Comparison of ENCODE assay signal across 13 mouse cellular contexts in the genomic region with DNA sequence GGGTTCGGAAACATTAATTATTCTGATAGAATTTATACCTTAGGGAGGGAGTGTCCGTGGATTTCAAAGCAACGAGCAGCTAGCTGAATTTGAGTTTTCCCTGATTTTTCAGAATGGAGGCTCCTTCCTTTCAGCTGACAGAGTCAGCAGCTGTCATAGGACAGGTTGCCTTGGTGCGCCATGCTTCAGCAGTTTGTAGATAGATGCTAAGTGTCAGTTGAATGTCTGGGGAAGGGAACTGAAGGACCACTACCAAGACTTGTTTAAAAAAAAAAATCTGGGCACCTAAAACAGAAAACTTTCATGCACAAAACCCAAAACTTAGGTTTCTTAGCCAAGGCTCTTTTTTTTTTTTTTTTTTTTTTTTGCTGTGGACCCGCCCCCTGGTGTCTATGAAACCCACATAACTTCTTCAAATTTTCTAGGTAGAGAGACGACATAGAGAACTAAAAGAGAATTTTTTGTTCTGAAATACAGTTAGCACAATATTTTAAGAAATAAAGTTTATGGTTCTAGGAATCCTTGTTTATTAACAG. TPM values are rescaled to one million over a fixed set of nuclear protein-coding genes. Genes with fewer than 3 reads are reported as not detected.
DNase-seq lines count a peak whose midpoint lies in the region; ATAC-seq and TF ChIP-seq lines count a peak whose summit lies in the region.
"Had no signal": no experiment of that assay in that cellular context is flagged by ENCODE, and none has a peak within 500 bp of the region (broad histone marks: within the 10 kb centered on the region; RNA-seq: fewer than 3 reads in every experiment).

No protein-coding gene starts in this region.

- peak overlapping the region; percentile 39 for H3K4me2 ChIP-seq in lung, embryonic 14.5 days
- peak overlapping the region; percentile 4; the same call in 1 of the 2 replicates for H3K4me2 ChIP-seq in hindbrain, embryonic 15.5 days
- peak overlapping the region; percentile 3; the same call in 1 of the 2 replicates for H3K4me2 ChIP-seq in midbrain, embryonic 16.5 days (ENCODE audit: low read length)

- H3K27me3 ChIP-seq in heart, embryonic 10.5 days (ENCODE audit: insufficient read depth, poor library complexity, severe bottlenecking) = no peaks in the 10 kb centered on the region
- no peaks in the 10 kb centered on the region for H3K27me3 ChIP-seq in lung, embryonic 14.5 days (ENCODE audit: insufficient read depth, low read length)
- H3K27me3 ChIP-seq in hindbrain, embryonic 15.5 days = no peaks in the 10 kb centered on the region
- H3K27me3 ChIP-seq in midbrain, embryonic 16.5 days (ENCODE audit: control insufficient read depth, insufficient read depth, low read depth, low read length) = no peaks in the 10 kb centered on the region

- no peak overlapping the region for H3K4me3 ChIP-seq in heart, embryonic 10.5 days
- no peak overlapping the region for H3K4me3 ChIP-seq in lung, embryonic 14.5 days (ENCODE audit: low read depth, low read length)
- no peak overlapping the region for H3K4me3 ChIP-seq in hindbrain, embryonic 15.5 days
- no peak overlapping the region for H3K4me3 ChIP-seq in midbrain, embryonic 16.5 days (ENCODE audit: low read depth, low read length)
- H3K4me3 ChIP-seq: erythroblast, embryonic 14.5 days; gastrocnemius, adult 2 months had no signal

- peak overlapping the region; percentile 81; the same call in 1 of the 2 replicates for H3K27ac ChIP-seq in heart, embryonic 10.5 days
- no peak overlapping the region; the same call in 1 of the 2 replicates for H3K27ac ChIP-seq in lung, embryonic 14.5 days (ENCODE audit: low read depth)
- peak overlapping the region; percentile 9; the same call in 1 of the 2 replicates for H3K27ac ChIP-seq in hindbrain, embryonic 15.5 days (replicated peaks)
- no peak overlapping the region for H3K27ac ChIP-seq in midbrain, embryonic 16.5 days (ENCODE audit: low read length)
- H3K27ac ChIP-seq: liver, embryonic 14.5 days had no signal

- H3K9ac ChIP-seq in lung, embryonic 14.5 days = no peak overlapping the region
- no peak overlapping the region for H3K9ac ChIP-seq in hindbrain, embryonic 15.5 days
- no peak overlapping the region for H3K9ac ChIP-seq in midbrain, embryonic 16.5 days (ENCODE audit: low read depth, low read length)
- H3K9ac ChIP-seq: liver, embryonic 14.5 days had no signal

- no peak for DNase-seq in heart, embryonic 10.5 days (ENCODE audit: low spot score)
- DNase-seq in heart, postnatal 14 days = no peak
- no peak for DNase-seq in lung, embryonic 14.5 days
- no peak for DNase-seq in lung, postnatal 25 days (ENCODE audit: low spot score)
- no peak for DNase-seq in thymus, postnatal 14 days
- DNase-seq in adrenal gland, adult (ENCODE audit: inconsistent age in 2 of 2, low spot score in 1 of 2) = no peak
- DNase-seq: adrenal gland, adult 2 months; gastrocnemius, adult 2 months had no signal

- no peak for ATAC-seq in lung, embryonic 14.5 days (ENCODE audit: insufficient read depth)
- no peak for ATAC-seq in hindbrain, embryonic 15.5 days (ENCODE audit: low FRiP score, low read depth)
- ATAC-seq in midbrain, embryonic 16.5 days = peak; percentile 13; the same call in 1 of the 2 replicates

- H3K9me3 ChIP-seq in heart, embryonic 10.5 days = no peaks in the 10 kb centered on the region
- no peaks in the 10 kb centered on the region for H3K9me3 ChIP-seq in lung, embryonic 14.5 days (ENCODE audit: low read depth, low read length)
- no peaks in the 10 kb centered on the region for H3K9me3 ChIP-seq in hindbrain, embryonic 15.5 days
- no peaks in the 10 kb centered on the region for H3K9me3 ChIP-seq in midbrain, embryonic 16.5 days (replicated peaks; ENCODE audit: control insufficient read depth, low read length, poor library complexity, severe bottlenecking)

- no peak for TF ChIP-seq CTCF in lung, embryonic 14.5 days (IDR thresholded peaks at IDR 0.05; ENCODE audit: low read depth)

- peaks cover 5% of the 10 kb centered on the region; the same call in 1 of the 2 replicates for H3K36me3 ChIP-seq in heart, embryonic 10.5 days
- H3K36me3 ChIP-seq in lung, embryonic 14.5 days (ENCODE audit: insufficient read depth) = peaks cover 5% of the 10 kb centered on the region; the same call in 1 of the 2 replicates
- 0 out of 2 replicates have a peak, but pooled peaks cover 4% of the 10 kb centered on the region for H3K36me3 ChIP-seq in hindbrain, embryonic 15.5 days
- peaks cover 3% of the 10 kb centered on the region; the same call in 1 of the 2 replicates for H3K36me3 ChIP-seq in midbrain, embryonic 16.5 days (ENCODE audit: control insufficient read depth, insufficient read depth, low read length)

- intact Hi-C loops in heart, postnatal 14 days (cut with DNase I) = no loop called here

- peaks cover 58% of the 10 kb centered on the region for H3K4me1 ChIP-seq in heart, embryonic 10.5 days
- H3K4me1 ChIP-seq in lung, embryonic 14.5 days (ENCODE audit: insufficient read depth) = peaks cover 20% of the 10 kb centered on the region
- H3K4me1 ChIP-seq in hindbrain, embryonic 15.5 days (replicated peaks) = peaks cover 17% of the 10 kb centered on the region
- peaks cover 17% of the 10 kb centered on the region for H3K4me1 ChIP-seq in midbrain, embryonic 16.5 days (ENCODE audit: control insufficient read depth, insufficient read depth, low read length)

- 36% methylated on average over 6 of the region's 6 CpGs for WGBS in heart, embryonic 10.5 days
- WGBS in lung, embryonic 14.5 days = 37% methylated on average over 6 of the region's 6 CpGs
- WGBS in hindbrain, embryonic 15.5 days = 40% methylated on average over 6 of the region's 6 CpGs
- 26% methylated on average over 6 of the region's 6 CpGs for WGBS in midbrain, embryonic 16.5 days

RNA-seq across cellular contexts. Expression of a gene that starts 42.6 kb away (rescaled TPM):
- polyA plus RNA-seq in heart, embryonic 10.5 days (2016; fragmentation: Nextera tagmentation; extraction: Ambion mirVana) = 25.3 and 27.0 TPM in 2 replicates
- total RNA-seq in heart, postnatal 14 days (2021) = 1 to 10 TPM in 1 of 2 experiments, under 1 TPM in 1; 0.68 to 1.0 TPM
- 5.8 and 7.7 TPM in 2 replicates for polyA plus RNA-seq in lung, embryonic 14.5 days (2014; fragmentation: Nextera tagmentation; extraction: Ambion mirVana)
- 203 and 213 TPM in 2 replicates for polyA plus RNA-seq in hindbrain, embryonic 15.5 days (2015; fragmentation: Nextera tagmentation; extraction: Ambion mirVana)
- 207 and 239 TPM in 2 replicates for polyA plus RNA-seq in midbrain, embryonic 16.5 days (2015; fragmentation: Nextera tagmentation; extraction: Ambion mirVana)
- total RNA-seq: megakaryocyte progenitor cell, adult 5-6 weeks had no signal

Comparison
In these comparisons a context has a peak if more than half of its experiments do, and no peak if none do; other contexts are left out.
1. H3K27ac ChIP-seq: peak in heart, embryonic 10.5 days (single experiment) and hindbrain, embryonic 15.5 days (single experiment); none in lung, embryonic 14.5 days (single experiment) and midbrain, embryonic 16.5 days (single experiment).
2. Peak in every context shown above with its lines, with median percentiles within 50 percentile points of each other: H3K4me2 ChIP-seq.